Mouse (Mus musculus) B cell, adult 62 days (primary cell): ENCODE data around the gene Tent4b. TPM values are rescaled to one million over a fixed set of nuclear protein-coding genes. Genes with fewer than 3 reads are reported as not detected.

Experiments
- total RNA-seq: library from RNA; stranded (reverse); gene quantifications from 4 replicates; pipeline ENCODE4 v1.2.4, GENCODE M21; 2023

Gene Tent4b
- 49.6 to 56.7 TPM (median 52.4 TPM) in 4 replicates for total RNA-seq

GRCm38 (mm10) chr8:88198945-88199571 lies at the start of gene Tent4b:
TSS of gene Tent4b (plus strand) at chr8:88199213.

DNA sequence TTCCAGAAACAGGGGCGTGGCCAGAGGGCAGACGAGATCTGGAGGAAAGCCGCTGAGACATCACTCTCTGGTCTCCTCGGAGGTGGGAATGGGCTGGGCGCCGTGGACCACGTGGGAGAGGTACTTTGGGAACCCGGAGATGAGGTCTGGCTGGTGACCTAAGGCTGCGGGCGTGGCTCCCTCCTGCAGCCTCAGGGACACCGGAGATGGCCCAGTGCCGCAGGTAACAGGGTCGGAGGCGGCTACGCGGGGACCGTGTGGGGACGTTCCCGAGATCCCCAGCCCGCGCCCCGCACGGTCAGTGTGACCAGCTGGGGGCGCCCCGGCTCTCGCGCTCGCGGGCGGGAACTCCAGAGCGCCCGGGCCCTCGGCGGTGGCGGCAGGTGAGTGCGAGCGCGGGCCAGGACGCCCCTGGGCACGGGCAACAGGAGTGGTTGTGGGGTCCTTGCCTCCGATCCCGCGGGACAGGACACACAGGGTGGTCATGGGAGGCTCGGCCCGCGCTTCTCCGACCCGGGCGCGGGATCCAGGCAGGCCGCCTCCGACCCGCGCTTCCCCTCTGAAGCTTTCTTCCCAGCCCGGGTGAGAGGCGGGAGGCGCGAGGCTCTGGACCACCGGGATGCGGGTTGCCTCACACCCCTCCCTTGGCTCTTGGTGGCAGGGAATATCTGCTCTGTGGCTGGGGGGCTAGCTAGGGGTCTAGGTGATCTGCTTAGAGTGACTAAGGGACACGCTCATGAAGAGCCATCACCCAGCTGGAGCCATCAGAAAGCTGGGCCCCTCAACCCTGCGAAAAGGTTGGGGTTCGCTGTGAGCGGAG lies 73.4 kb downstream of the Tent4b start, which contains the start of gene Adcy7:
TSS of gene Adcy7 (plus strand) at position 173 of the 820 bp plus-strand sequence.

Other genes starting within 250 kb of the Tent4b start
- gene Zfp423, start 239.6 kb upstream of the Tent4b start, total RNA-seq: not detected in 4 replicates
- 24.5 to 29.1 TPM (median 26.5 TPM) in 4 replicates for gene Cnep1r1, start 80.4 kb upstream of the Tent4b start, total RNA-seq
- gene Heatr3, start 61.4 kb upstream of the Tent4b start, total RNA-seq: 30.6 to 34.5 TPM (median 32.9 TPM) in 4 replicates
- 118 to 132 TPM (median 123 TPM) in 4 replicates for gene Adcy7, start 73.2 kb downstream of the Tent4b start, total RNA-seq
- gene Brd7, start 163.0 kb downstream of the Tent4b start, total RNA-seq: 77.2 to 98.0 TPM (median 80.4 TPM) in 4 replicates